Mouse (Mus musculus) limb, embryonic 14.5 days (tissue): ENCODE results near the gene Dnajb1. TPM values are rescaled to one million over a fixed set of nuclear protein-coding genes. Genes with fewer than 3 reads are reported as not detected.
A peak's percentile ranks its signal among the peaks of the same experiment; 100 is the strongest.

ENCODE experiments used
- ATAC-seq: fragments of 200-750 bp; cut with Nextera tagmentation; 2 replicates; pipeline ENCODE4 v1.8.0; 2017; ENCODE audit warnings: low read depth, moderate number of reproducible peaks, moderate TSS enrichment; ENCODE audit not compliant: low FRiP score
- DNase-seq: peaks from one replicate; pipeline ENCODE4 v3.0.0-alpha.2; 2015; ENCODE audit warnings: low spot score
- H3K27ac ChIP-seq: fragments of 300-500 bp; sonication (generic); replicated peaks from 2 replicates; pipeline ENCODE4 v1.5.1; 2014; ENCODE audit warnings: low read depth, mild to moderate bottlenecking, low read length, moderate library complexity, mixed read lengths
- H3K27me3 ChIP-seq: fragments of 300-500 bp; sonication (generic); 2 replicates; pipeline ENCODE4 v1.6.1; 2014; ENCODE audit warnings: low read length, mixed read lengths; ENCODE audit not compliant: control insufficient read depth, insufficient read depth
- H3K36me3 ChIP-seq: fragments of 300-500 bp; sonication (generic); 2 replicates; pipeline ENCODE4 v1.6.1; 2014; ENCODE audit warnings: mild to moderate bottlenecking, low read length, moderate library complexity, mixed read lengths; ENCODE audit not compliant: control insufficient read depth, insufficient read depth
- H3K4me1 ChIP-seq: fragments of 300-500 bp; sonication (generic); 2 replicates; pipeline ENCODE4 v1.6.1; 2014; ENCODE audit warnings: antibody characterized with exemption, low read length, mixed read lengths; ENCODE audit not compliant: control insufficient read depth, insufficient read depth
- H3K4me2 ChIP-seq: fragments of 300-500 bp; sonication (generic); replicated peaks from 2 replicates; pipeline ENCODE4 v1.6.1; 2014; ENCODE audit warnings: low read depth, mild to moderate bottlenecking, low read length, moderate library complexity; ENCODE audit not compliant: severe bottlenecking
- H3K4me3 ChIP-seq: fragments of 300-500 bp; sonication (generic); replicated peaks from 2 replicates; pipeline ENCODE4 v1.5.1; 2014; ENCODE audit warnings: low read length
- H3K9ac ChIP-seq: fragments of 300-500 bp; sonication (generic); 2 replicates; pipeline ENCODE4 v1.6.1; 2014; ENCODE audit warnings: mild to moderate bottlenecking, low read depth, low read length, moderate library complexity; ENCODE audit not compliant: severe bottlenecking
- H3K9me3 ChIP-seq: fragments of 300-500 bp; sonication (generic); 2 replicates; pipeline ENCODE4 v1.6.1; 2016; ENCODE audit warnings: low read length; ENCODE audit not compliant: control insufficient read depth
- POLR2A ChIP-seq: fragments of 200-500 bp; IDR thresholded peaks from 2 replicates; pipeline ENCODE4 v1.8.0; 2012; ENCODE audit warnings: inconsistent platforms, mild to moderate bottlenecking, moderate library complexity, borderline replicate concordance; ENCODE audit not compliant: insufficient read depth, insufficient read length; ENCODE audit errors: extremely low read depth
- WGBS: fragments of 180-500 bp; shearing (Covaris S2); extraction: QIAGEN DNeasy Blood & Tissue Kit; methylation state at CpG from one replicate; pipeline ENCODE4 v1.1.7; 2014; 5-methylcytosine and 5-hydroxymethylcytosine counted together
- polyA plus RNA-seq, 2 experiments: library from polyadenylated mRNA; depleted of rRNA in 1 of 2; stranded (reverse) in 1 of 2; unstranded in 1 of 2; fragments of >200 nt; fragmentation: Nextera tagmentation in 1 of 2; extraction: Ambion mirVana in 1 of 2; gene quantifications; 2 replicates each; pipeline versions ENCODE4 v1.2.1 to v1.2.3; 2012 to 2014

The Dnajb1 gene
- polyA plus RNA-seq, 2 experiments, result 43.7 to 51.3 TPM

- Histone ChIP-seq H3K4me1 (peaks cover 3% of the 10 kb centered on the region; the same call in 1 of the 2 replicates), H3K9me3 (no peaks in the 10 kb centered on the region), H3K4me2 (no peak overlapping the region), H3K27ac (no peak overlapping the region), H3K4me3 (no peak overlapping the region), H3K36me3 (no peaks in the 10 kb centered on the region), H3K9ac (no peak overlapping the region), H3K27me3 (no peaks in the 10 kb centered on the region)
- DNase-seq (no peak), ATAC-seq (no peak)
- no peak for TF ChIP-seq POLR2A
- 94% methylated on average over 4 of the region's 4 CpGs for WGBS
These were observed 40.0 kb downstream of the Dnajb1 start for GRCm38 (mm10) chr8:83648031-83648430.

GRCm38 (mm10) chr8:83649699-83650098, 41.7 kb downstream of the Dnajb1 start:
- H3K4me1 ChIP-seq, result peaks cover 12% of the 10 kb centered on the region
- TF ChIP-seq POLR2A, result no peak
- no peak overlapping the region for H3K4me2 ChIP-seq
- H3K9ac ChIP-seq, result no peak overlapping the region
- H3K9me3 ChIP-seq, result no peaks in the 10 kb centered on the region
- no peak for DNase-seq
- H3K4me3 ChIP-seq, result no peak overlapping the region
- no peaks in the 10 kb centered on the region for H3K36me3 ChIP-seq
- no peaks in the 10 kb centered on the region for H3K27me3 ChIP-seq
- ATAC-seq, result no peak
- WGBS, result 90% methylated on average over 6 of the region's 6 CpGs
- H3K27ac ChIP-seq, result no peak overlapping the region

GRCm38 (mm10) chr8:83652030-83652743, 44.2 kb downstream of the Dnajb1 start, which contains the start of gene Gipc1:
TSS of gene Gipc1 (plus strand) at chr8:83652677.
- ATAC-seq, result peak; percentile 98
- H3K36me3 ChIP-seq, result peaks cover 8% of the 10 kb centered on the region
- H3K4me2 ChIP-seq, result peak within 1 kb of the TSS; percentile 82
- H3K9me3 ChIP-seq, result no peaks in the 10 kb centered on the region
- TF ChIP-seq POLR2A, result peak; percentile 60; the same call in 1 of the 2 replicates
- WGBS, result 7% methylated on average over 44 of the region's 50 CpGs
- peak; percentile 98 for DNase-seq
- peaks cover 12% of the 10 kb centered on the region for H3K4me1 ChIP-seq
- H3K9ac ChIP-seq, result peak within 1 kb of the TSS; percentile 78
- H3K27me3 ChIP-seq, result no peaks in the 10 kb centered on the region
- H3K27ac ChIP-seq, result peak within 1 kb of the TSS; percentile 79
- peak within 1 kb of the TSS; percentile 89 for H3K4me3 ChIP-seq

- Histone ChIP-seq H3K9me3 (no peaks in the 10 kb centered on the region), H3K4me2 (peak overlapping the region; percentile 82), H3K27me3 (no peaks in the 10 kb centered on the region), H3K9ac (peak overlapping the region; percentile 78), H3K27ac (0 out of 2 replicates have a peak overlapping the region, but pooled peaks have one; percentile 40), H3K4me1 (peaks cover 12% of the 10 kb centered on the region), H3K4me3 (peak overlapping the region; percentile 89), H3K36me3 (peaks cover 14% of the 10 kb centered on the region)
- ATAC-seq (peak; percentile 51), DNase-seq (no peak)
- no peak for TF ChIP-seq POLR2A
- WGBS, result 1% methylated on average over 29 of the region's 46 CpGs
These were observed 45.0 kb downstream of the Dnajb1 start for GRCm38 (mm10) chr8:83652744-83653661.

- H3K27me3 ChIP-seq, result no peaks in the 10 kb centered on the region
- peaks cover 12% of the 10 kb centered on the region for H3K4me1 ChIP-seq
- H3K9me3 ChIP-seq, result no peaks in the 10 kb centered on the region
- 0 out of 2 replicates have a peak overlapping the region, but pooled peaks have one; percentile 15 for H3K27ac ChIP-seq
- DNase-seq, result no peak
- peak overlapping the region; percentile 89 for H3K4me3 ChIP-seq
- no peak for ATAC-seq
- WGBS, result 42% methylated on average over 10 of the region's 10 CpGs
- no peak for TF ChIP-seq POLR2A
- peaks cover 14% of the 10 kb centered on the region for H3K36me3 ChIP-seq
- peak overlapping the region; percentile 78 for H3K9ac ChIP-seq
- peak overlapping the region; percentile 82 for H3K4me2 ChIP-seq
These were observed 45.6 kb downstream of the Dnajb1 start for GRCm38 (mm10) chr8:83653662-83654017.
